Mouse (Mus musculus) midbrain, embryonic 14.5 days (tissue): ENCODE measurements at regions not wholly inside any gene's neighbourhood (a gene's known extent, or its start where the extent isn't known, plus 50 kb on each side); places are given as distances from the start of the nearest gene placed in this dataset.
"Not testable (repeated sequence)": the region's sequence is repeated elsewhere in the genome, so short reads cannot be mapped to it uniquely, and the experiment has no call there.

Experiments used
- ATAC-seq: fragments of 200-750 bp; cut with Nextera tagmentation; 2 replicates; pipeline ENCODE4 v1.8.0; 2017; ENCODE audit warnings: moderate number of reproducible peaks, moderate library complexity; ENCODE audit not compliant: low FRiP score, low TSS enrichment
- DNase-seq: peaks from one replicate; pipeline ENCODE4 v3.0.0-alpha.2; 2015
- H3K27ac ChIP-seq: fragments of 300-500 bp; sonication (generic); replicated peaks from 2 replicates; pipeline ENCODE4 v1.5.1; 2014; ENCODE audit warnings: mild to moderate bottlenecking, low read depth, low read length, moderate library complexity
- H3K27me3 ChIP-seq: fragments of 300-500 bp; sonication (generic); 2 replicates; pipeline ENCODE4 v1.6.1; 2014; ENCODE audit warnings: low read length, control low read depth, mixed read lengths; ENCODE audit not compliant: control insufficient read depth, insufficient read depth
- H3K36me3 ChIP-seq: fragments of 300-500 bp; sonication (generic); 2 replicates; pipeline ENCODE4 v1.6.1; 2014; ENCODE audit warnings: low read length, control low read depth; ENCODE audit not compliant: control insufficient read depth, insufficient read depth
- H3K4me1 ChIP-seq: fragments of 300-500 bp; sonication (generic); 2 replicates; pipeline ENCODE4 v1.6.1; 2014; ENCODE audit warnings: mild to moderate bottlenecking, antibody characterized with exemption, low read length, control low read depth; ENCODE audit not compliant: control insufficient read depth, insufficient read depth
- H3K4me2 ChIP-seq: fragments of 300-500 bp; sonication (generic); 2 replicates; pipeline ENCODE4 v1.6.1; 2014; ENCODE audit warnings: mild to moderate bottlenecking, low read length, moderate library complexity
- H3K4me3 ChIP-seq: fragments of 300-500 bp; sonication (generic); replicated peaks from 2 replicates; pipeline ENCODE4 v1.5.1; 2014; ENCODE audit warnings: low read depth, low read length
- H3K9ac ChIP-seq: fragments of 300-500 bp; sonication (generic); replicated peaks from 2 replicates; pipeline ENCODE4 v1.6.1; 2014; ENCODE audit warnings: mild to moderate bottlenecking, low read length, moderate library complexity
- H3K9me3 ChIP-seq: fragments of 300-500 bp; sonication (generic); 2 replicates; pipeline ENCODE4 v1.6.1; 2016; ENCODE audit warnings: low read length, control low read depth, mixed read lengths; ENCODE audit not compliant: control insufficient read depth
- WGBS: fragments of 180-500 bp; shearing (Covaris S2); extraction: QIAGEN DNeasy Blood & Tissue Kit; methylation state at CpG from one replicate; pipeline ENCODE4 v1.1.7; 2014; 5-methylcytosine and 5-hydroxymethylcytosine counted together

DNA sequence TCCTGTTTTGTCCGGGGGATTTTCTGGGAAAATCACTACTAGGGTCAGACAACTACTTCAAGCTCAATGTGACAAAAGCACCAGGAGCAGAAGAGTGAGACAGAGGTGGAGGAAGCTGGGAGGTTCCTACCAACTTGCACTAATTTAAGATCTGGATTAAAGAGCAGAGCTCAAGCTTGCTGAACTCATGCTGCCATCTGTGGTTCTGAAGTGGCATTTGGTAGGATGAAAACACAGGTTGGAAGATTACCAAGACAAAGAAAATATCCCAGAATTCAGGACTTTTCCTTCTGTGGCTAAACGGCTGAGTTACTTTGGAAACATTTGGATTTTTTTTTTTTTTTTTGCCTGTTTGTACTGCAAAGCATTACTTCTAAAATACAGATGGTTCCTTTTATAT is 190.9 kb downstream of the Plppr4 start:
- no peak overlapping the region for H3K4me3 ChIP-seq
- no peak overlapping the region for H3K9ac ChIP-seq
- H3K36me3 ChIP-seq, result no peaks in the 10 kb centered on the region
- no peak overlapping the region for H3K4me2 ChIP-seq
- WGBS, result 84% methylated on average over 2 of the region's 2 CpGs
- no peaks in the 10 kb centered on the region for H3K27me3 ChIP-seq
- ATAC-seq (no peak), DNase-seq (no peak)
- no peaks in the 10 kb centered on the region for H3K9me3 ChIP-seq
- H3K27ac ChIP-seq, result no peak overlapping the region
- no peaks in the 10 kb centered on the region for H3K4me1 ChIP-seq

DNA sequence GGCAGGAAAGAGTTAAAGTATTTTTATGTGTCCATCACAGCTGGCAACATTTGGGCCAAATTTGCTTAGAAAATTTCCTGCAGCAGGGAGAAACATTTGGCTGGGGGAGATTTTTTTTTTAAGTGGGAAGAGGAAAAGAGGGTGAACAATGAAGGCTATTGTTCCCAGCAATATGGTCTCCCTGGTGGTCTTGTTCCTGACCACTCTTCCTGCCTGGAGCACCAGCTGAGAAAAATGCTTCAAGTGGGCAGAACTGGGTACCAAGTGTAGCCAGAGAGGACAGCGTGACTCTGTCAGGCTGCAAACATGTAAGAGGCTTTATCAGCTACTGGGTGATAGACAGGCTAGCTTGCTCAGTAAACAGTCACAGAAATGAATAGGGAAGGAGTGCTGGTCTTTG is 194.3 kb upstream of the Palmd start:
- H3K4me1 ChIP-seq, result no peaks in the 10 kb centered on the region
- no peak overlapping the region for H3K9ac ChIP-seq
- no peak overlapping the region for H3K27ac ChIP-seq
- H3K9me3 ChIP-seq, result no peaks in the 10 kb centered on the region
- WGBS, result 36% methylated on average over 1 of the region's 1 CpGs
- no peaks in the 10 kb centered on the region for H3K27me3 ChIP-seq
- DNase-seq (no peak), ATAC-seq (no peak)
- no peak overlapping the region for H3K4me2 ChIP-seq
- H3K4me3 ChIP-seq, result no peak overlapping the region
- no peaks in the 10 kb centered on the region for H3K36me3 ChIP-seq

DNA sequence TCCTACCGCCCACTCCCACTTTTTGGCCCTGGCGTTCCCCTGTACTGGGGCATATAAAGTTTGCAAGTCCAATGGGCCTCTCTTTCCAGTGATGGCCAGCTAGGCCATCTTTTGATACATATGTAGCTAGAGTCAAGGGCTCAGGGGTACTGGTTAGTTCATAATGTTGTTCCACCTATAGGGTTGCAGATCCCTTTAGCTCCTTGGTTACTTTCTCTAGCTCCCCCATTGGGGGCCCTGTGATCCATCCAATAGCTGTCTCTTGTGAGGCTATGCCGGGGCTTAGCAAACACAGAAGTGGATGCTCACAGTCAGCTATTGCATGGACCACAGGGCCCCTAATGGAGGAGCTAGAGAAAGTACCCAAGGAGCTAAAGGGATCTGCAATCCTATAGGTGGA is 191.9 kb upstream of the Palmd start:
- not testable (repeated sequence) for DNase-seq

DNA sequence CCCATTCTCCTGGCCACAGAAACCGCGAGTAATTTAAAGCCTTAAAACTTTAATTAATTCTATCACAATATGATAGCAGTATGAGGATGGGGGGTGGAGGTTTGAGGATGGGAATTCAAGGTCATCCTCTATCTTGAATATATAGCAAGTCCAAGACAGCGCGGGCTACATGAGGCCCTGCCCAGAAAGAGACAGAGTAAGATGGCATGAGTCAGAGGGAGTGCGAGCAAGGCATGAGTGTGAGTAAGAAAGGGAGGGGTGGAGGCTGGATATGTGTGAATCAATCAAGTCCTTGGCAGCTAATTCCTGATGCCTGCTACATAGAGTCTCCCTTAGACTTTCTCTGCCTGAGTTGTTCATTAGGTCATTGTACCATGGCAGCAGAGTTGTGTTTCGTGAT is 186.5 kb upstream of the Palmd start:
- H3K9me3 ChIP-seq, result no peaks in the 10 kb centered on the region
- H3K36me3 ChIP-seq, result no peaks in the 10 kb centered on the region
- no peaks in the 10 kb centered on the region for H3K27me3 ChIP-seq
- no peak overlapping the region for H3K4me2 ChIP-seq
- no peak overlapping the region for H3K4me3 ChIP-seq
- no peak overlapping the region for H3K27ac ChIP-seq
- DNase-seq (no peak), ATAC-seq (peak; percentile 60)
- H3K9ac ChIP-seq, result no peak overlapping the region
- no peaks in the 10 kb centered on the region for H3K4me1 ChIP-seq
- WGBS, result 89% methylated on average over 6 of the region's 6 CpGs

More for the DNA sequence above, 191.9 kb upstream of the Palmd start:
- not testable (repeated sequence) for H3K4me2 ChIP-seq, H3K9ac ChIP-seq, ATAC-seq, H3K36me3 ChIP-seq, H3K4me1 ChIP-seq, H3K27ac ChIP-seq, H3K9me3 ChIP-seq, H3K27me3 ChIP-seq, H3K4me3 ChIP-seq
- 98% methylated on average over 3 of the region's 3 CpGs for WGBS

DNA sequence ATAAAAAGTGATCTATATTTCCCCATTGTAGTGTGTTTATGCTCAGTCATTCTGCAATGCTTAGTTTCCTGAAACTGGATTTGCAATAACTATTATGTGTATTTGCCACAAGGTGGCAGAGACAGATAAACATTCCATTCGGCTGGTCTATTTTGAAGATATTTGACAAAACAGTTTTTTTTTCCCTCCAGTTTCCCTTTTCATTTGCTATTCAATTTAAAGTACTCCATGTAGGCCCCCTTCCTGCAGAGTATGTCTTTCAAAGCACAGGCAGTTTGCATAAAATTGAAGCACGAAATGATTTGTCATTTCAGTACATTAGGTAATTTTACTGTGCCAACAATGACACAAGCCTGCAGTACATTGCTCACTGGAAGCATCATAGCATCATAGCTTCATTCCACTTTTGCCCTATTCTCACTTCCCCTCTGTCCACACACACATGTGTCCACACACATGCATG is 184.3 kb upstream of the Palmd start:
- no peaks in the 10 kb centered on the region for H3K9me3 ChIP-seq
- H3K27ac ChIP-seq, result peak overlapping the region; percentile 56; the same call in 1 of the 2 replicates
- no peaks in the 10 kb centered on the region for H3K4me1 ChIP-seq
- no peak overlapping the region for H3K4me2 ChIP-seq
- no peaks in the 10 kb centered on the region for H3K36me3 ChIP-seq
- no peak overlapping the region for H3K9ac ChIP-seq
- 65% methylated on average over 2 of the region's 2 CpGs for WGBS
- no peaks in the 10 kb centered on the region for H3K27me3 ChIP-seq
- ATAC-seq, result no peak; the same call in 1 of the 2 replicates
- H3K4me3 ChIP-seq, result no peak overlapping the region
- DNase-seq, result peak; percentile 80

DNA sequence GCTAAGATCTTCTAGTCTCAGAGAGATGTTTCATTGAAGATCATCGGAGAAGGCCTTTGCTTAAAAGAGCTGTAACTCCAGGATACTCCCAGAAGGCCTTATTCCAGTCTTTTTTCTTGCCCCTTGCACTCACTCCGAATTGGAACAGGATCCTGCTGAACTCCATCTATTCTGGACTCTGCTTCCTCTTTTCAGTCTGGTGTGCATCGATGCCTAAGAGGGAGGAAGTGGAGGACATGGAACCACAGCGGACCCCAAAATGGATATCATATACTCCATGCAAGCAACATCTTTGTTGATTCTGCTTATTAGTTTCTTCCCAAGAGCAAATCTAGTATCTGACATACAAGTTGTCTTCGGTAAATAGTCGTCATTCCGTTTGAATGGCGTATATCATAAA is 183.6 kb upstream of the Palmd start:
- H3K27ac ChIP-seq, result no peak overlapping the region
- no peak overlapping the region for H3K4me3 ChIP-seq
- no peaks in the 10 kb centered on the region for H3K27me3 ChIP-seq
- DNase-seq (no peak), ATAC-seq (no peak)
- WGBS, result 90% methylated on average over 8 of the region's 8 CpGs
- no peaks in the 10 kb centered on the region for H3K4me1 ChIP-seq
- H3K4me2 ChIP-seq, result no peak overlapping the region
- H3K9me3 ChIP-seq, result no peaks in the 10 kb centered on the region
- no peak overlapping the region for H3K9ac ChIP-seq
- no peaks in the 10 kb centered on the region for H3K36me3 ChIP-seq

DNA sequence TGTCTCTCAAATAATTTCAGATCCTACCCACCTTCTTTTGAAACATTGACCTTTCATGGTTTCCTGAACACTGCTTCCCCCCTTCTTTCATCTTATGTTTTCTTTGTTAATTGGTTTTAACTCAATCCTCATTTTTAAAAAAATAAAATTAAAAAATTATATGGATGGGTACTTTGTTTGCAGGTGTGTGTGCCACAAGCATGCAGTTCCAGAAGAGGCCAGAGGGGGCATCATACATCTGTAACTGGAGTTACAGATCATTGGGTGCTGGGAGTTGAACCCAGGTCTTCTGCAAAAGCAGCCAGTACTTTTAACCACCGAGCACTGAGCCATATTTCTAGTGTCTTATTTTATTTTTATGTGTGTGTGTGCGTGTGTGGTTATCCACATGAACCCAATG is 178.6 kb upstream of the Palmd start:
- no peak overlapping the region for H3K4me3 ChIP-seq
- DNase-seq (no peak), ATAC-seq (no peak)
- no peaks in the 10 kb centered on the region for H3K36me3 ChIP-seq
- H3K4me1 ChIP-seq, result no peaks in the 10 kb centered on the region
- H3K4me2 ChIP-seq, result no peak overlapping the region
- no peaks in the 10 kb centered on the region for H3K9me3 ChIP-seq
- 88% methylated on average over 2 of the region's 2 CpGs for WGBS
- no peak overlapping the region for H3K27ac ChIP-seq
- no peaks in the 10 kb centered on the region for H3K27me3 ChIP-seq
- H3K9ac ChIP-seq, result no peak overlapping the region

DNA sequence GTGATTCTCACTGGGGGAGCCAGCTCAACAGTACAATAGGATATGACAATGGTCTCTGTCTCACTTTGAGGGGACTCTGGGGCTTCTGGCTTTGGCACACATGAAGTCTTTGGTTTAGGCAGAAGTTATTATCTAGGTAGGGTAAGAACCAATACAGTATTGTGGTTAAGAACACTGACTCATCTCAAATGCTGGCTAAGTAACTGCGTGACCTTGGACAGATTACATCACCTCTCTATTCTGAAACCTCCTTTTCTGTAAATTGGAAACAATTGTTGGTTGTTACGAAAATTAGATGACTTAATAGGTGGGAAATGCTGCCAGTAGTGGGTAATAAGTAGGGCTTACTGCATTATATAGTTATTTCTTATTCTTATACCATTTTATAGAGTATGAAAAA is 171.0 kb upstream of the Palmd start:
- Histone ChIP-seq H3K4me1 (no peaks in the 10 kb centered on the region), H3K27ac (no peak overlapping the region), H3K4me2 (no peak overlapping the region), H3K4me3 (no peak overlapping the region), H3K9ac (no peak overlapping the region), H3K9me3 (no peaks in the 10 kb centered on the region), H3K27me3 (no peaks in the 10 kb centered on the region), H3K36me3 (no peaks in the 10 kb centered on the region)
- no peak for DNase-seq
- 93% methylated on average over 2 of the region's 2 CpGs for WGBS
- ATAC-seq, result no peak

DNA sequence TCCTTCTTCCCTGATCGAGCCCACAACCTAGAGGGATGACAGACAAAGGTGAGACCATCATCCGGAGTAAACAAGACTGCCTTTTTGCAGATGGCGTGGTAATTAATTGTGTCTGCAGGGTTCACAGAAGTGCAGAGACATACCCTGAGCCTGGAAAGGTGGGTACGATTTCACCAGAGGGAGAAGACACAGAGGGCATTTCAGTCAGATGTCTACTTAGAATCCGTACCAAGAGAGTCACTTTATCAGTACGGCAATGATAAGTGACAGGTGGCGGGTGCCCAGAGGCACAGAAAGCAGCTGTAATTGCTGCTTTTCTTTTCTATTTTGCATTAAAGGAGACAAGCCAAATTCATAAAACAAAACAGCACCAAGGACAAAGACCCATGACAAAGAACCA is 169.9 kb upstream of the Palmd start:
- Histone ChIP-seq H3K9ac (no peak overlapping the region), H3K4me1 (no peaks in the 10 kb centered on the region), H3K27ac (peak overlapping the region; percentile 50; the same call in 1 of the 2 replicates), H3K4me2 (no peak overlapping the region), H3K4me3 (no peak overlapping the region), H3K27me3 (no peaks in the 10 kb centered on the region), H3K36me3 (no peaks in the 10 kb centered on the region), H3K9me3 (no peaks in the 10 kb centered on the region)
- no peak; the same call in 1 of the 2 replicates for ATAC-seq
- 61% methylated on average over 7 of the region's 7 CpGs for WGBS
- peak; percentile 48 for DNase-seq
